Mouse (Mus musculus) erythroid progenitor cell, adult 5-6 weeks (primary cell): ENCODE results near the gene 4933434E20Rik. TPM values are rescaled to one million over a fixed set of nuclear protein-coding genes. Genes with fewer than 3 reads are reported as not detected.

Experiments used
- total RNA-seq, 2 experiments: library from RNA; stranded (forward) in 1 of 2; stranded (reverse) in 1 of 2; fragments of 150-400 nt in 1 of 2; fragments of 186-747, 209-891 nt in 1 of 2; gene quantifications; 2 replicates each; pipeline versions ENCODE4 v1.2.3 to v1.2.4; 2015 to 2017; ENCODE audit warnings: low replicate concordance in 2 of 2

4933434E20Rik gene
- total RNA-seq, 2 experiments from 2014 or later: 29.4 to 51.6 TPM

Other genes starting within 250 kb of the 4933434E20Rik start
- not detected in 2 replicates for gene She, start 220.3 kb upstream of the 4933434E20Rik start, total RNA-seq (2015; ENCODE audit: low replicate concordance)
- gene She, start 220.3 kb upstream of the 4933434E20Rik start, total RNA-seq (2017; ENCODE audit: low replicate concordance): 0.13 TPM in 1 of 2 replicates, not detected in the other
- gene Il6ra, start 138.4 kb upstream of the 4933434E20Rik start, total RNA-seq (2015; ENCODE audit: low replicate concordance): 5.8 and 10.5 TPM in 2 replicates
- gene Il6ra, start 138.4 kb upstream of the 4933434E20Rik start, total RNA-seq (2017; ENCODE audit: low replicate concordance): 0.90 and 2.3 TPM in 2 replicates
- gene Atp8b2, start 88.1 kb upstream of the 4933434E20Rik start, total RNA-seq (2015; ENCODE audit: low replicate concordance): 1.8 TPM in 1 of 2 replicates, not detected in the other
- 1.2 and 2.1 TPM in 2 replicates for gene Atp8b2, start 88.1 kb upstream of the 4933434E20Rik start, total RNA-seq (2017; ENCODE audit: low replicate concordance)
- gene Hax1, start 52.9 kb upstream of the 4933434E20Rik start, total RNA-seq (2015; ENCODE audit: low replicate concordance): 55.5 and 71.3 TPM in 2 replicates
- 41.2 and 68.0 TPM in 2 replicates for gene Hax1, start 52.9 kb upstream of the 4933434E20Rik start, total RNA-seq (2017; ENCODE audit: low replicate concordance)
- gene Ubap2l, start 992 bp downstream of the 4933434E20Rik start, total RNA-seq (2015; ENCODE audit: low replicate concordance): 157 and 197 TPM in 2 replicates
- gene Ubap2l, start 992 bp downstream of the 4933434E20Rik start, total RNA-seq (2017; ENCODE audit: low replicate concordance): 107 and 126 TPM in 2 replicates
- gene Tpm3, start 21.0 kb downstream of the 4933434E20Rik start, total RNA-seq (2015; ENCODE audit: low replicate concordance): 134 and 153 TPM in 2 replicates
- 196 and 241 TPM in 2 replicates for gene Tpm3, start 21.0 kb downstream of the 4933434E20Rik start, total RNA-seq (2017; ENCODE audit: low replicate concordance)
- gene Nup210l, start 52.5 kb downstream of the 4933434E20Rik start, total RNA-seq (2015; ENCODE audit: low replicate concordance): not detected in 2 replicates
- gene Nup210l, start 52.5 kb downstream of the 4933434E20Rik start, total RNA-seq (2017; ENCODE audit: low replicate concordance): not detected in 2 replicates
- 1,008 and 1,082 TPM in 2 replicates for gene Rps27, start 162.0 kb downstream of the 4933434E20Rik start, total RNA-seq (2015; ENCODE audit: low replicate concordance)
- gene Rps27, start 162.0 kb downstream of the 4933434E20Rik start, total RNA-seq (2017; ENCODE audit: low replicate concordance): 1,107 and 1,635 TPM in 2 replicates
- gene Rab13, start 162.1 kb downstream of the 4933434E20Rik start, total RNA-seq (2015; ENCODE audit: low replicate concordance): not detected in 2 replicates
- 0.39 and 0.53 TPM in 2 replicates for gene Rab13, start 162.1 kb downstream of the 4933434E20Rik start, total RNA-seq (2017; ENCODE audit: low replicate concordance)
- 10.9 and 46.5 TPM in 2 replicates for gene Jtb, start 180.0 kb downstream of the 4933434E20Rik start, total RNA-seq (2015; ENCODE audit: low replicate concordance)
- gene Jtb, start 180.0 kb downstream of the 4933434E20Rik start, total RNA-seq (2017; ENCODE audit: low replicate concordance): 1.9 and 9.1 TPM in 2 replicates
- gene Creb3l4, start 191.9 kb downstream of the 4933434E20Rik start, total RNA-seq (2015; ENCODE audit: low replicate concordance): not detected in 2 replicates
- not detected in 2 replicates for gene Creb3l4, start 191.9 kb downstream of the 4933434E20Rik start, total RNA-seq (2017; ENCODE audit: low replicate concordance)
- gene Slc39a1, start 196.5 kb downstream of the 4933434E20Rik start, total RNA-seq (2015; ENCODE audit: low replicate concordance): 2.1 and 5.0 TPM in 2 replicates
- 2.2 and 7.4 TPM in 2 replicates for gene Slc39a1, start 196.5 kb downstream of the 4933434E20Rik start, total RNA-seq (2017; ENCODE audit: low replicate concordance)
- 10.8 and 14.3 TPM in 2 replicates for gene Crtc2, start 202.5 kb downstream of the 4933434E20Rik start, total RNA-seq (2015; ENCODE audit: low replicate concordance)
- gene Crtc2, start 202.5 kb downstream of the 4933434E20Rik start, total RNA-seq (2017; ENCODE audit: low replicate concordance): 5.3 and 16.5 TPM in 2 replicates
- gene Dennd4b, start 213.5 kb downstream of the 4933434E20Rik start, total RNA-seq (2015; ENCODE audit: low replicate concordance): 13.3 and 40.2 TPM in 2 replicates
- gene Dennd4b, start 213.5 kb downstream of the 4933434E20Rik start, total RNA-seq (2017; ENCODE audit: low replicate concordance): 3.2 and 13.5 TPM in 2 replicates
- 55.8 and 59.8 TPM in 2 replicates for gene Gatad2b, start 241.5 kb downstream of the 4933434E20Rik start, total RNA-seq (2015; ENCODE audit: low replicate concordance)
- 47.2 and 47.7 TPM in 2 replicates for gene Gatad2b, start 241.5 kb downstream of the 4933434E20Rik start, total RNA-seq (2017; ENCODE audit: low replicate concordance)